Mouse (Mus musculus) myocyte (in vitro differentiated cells): ENCODE results near the gene Aktip.

Experiments used
- CEBPB ChIP-seq: IDR thresholded peaks from 2 replicates; pipeline ENCODE4 v1.6.1; 2011; ENCODE audit warnings: mild to moderate bottlenecking, moderate library complexity; ENCODE audit not compliant: poor library complexity, insufficient read depth, severe bottlenecking
- E2F4 ChIP-seq: IDR thresholded peaks from one replicate; pipeline ENCODE4 v1.6.1; 2011; ENCODE audit warnings: mild to moderate bottlenecking, control low read depth, moderate library complexity; ENCODE audit not compliant: insufficient read depth
- MAX ChIP-seq: IDR thresholded peaks from one replicate; pipeline ENCODE4 v1.6.1; 2011; ENCODE audit warnings: low read depth, mild to moderate bottlenecking, control low read depth
- MYOD1 ChIP-seq, 3 experiments: IDR thresholded peaks; one replicate each; pipeline ENCODE4 v1.6.1; 2011; ENCODE audit warnings: control low read depth in 2 of 3, low read depth in 2 of 3, mild to moderate bottlenecking in 2 of 3, moderate library complexity in 1 of 3; ENCODE audit not compliant: insufficient read length in 2 of 3, control insufficient read depth in 1 of 3
- MYOG ChIP-seq, 3 experiments: IDR thresholded peaks; one replicate each; pipeline ENCODE4 v1.6.1; 2011; ENCODE audit warnings: control low read depth in 2 of 3, low read depth in 2 of 3, mild to moderate bottlenecking in 2 of 3; ENCODE audit not compliant: insufficient read length in 2 of 3, control insufficient read depth in 1 of 3, insufficient read depth in 1 of 3
- POLR2A ChIP-seq: IDR thresholded peaks from one replicate; pipeline ENCODE4 v1.6.1; 2011; ENCODE audit warnings: low read depth, mild to moderate bottlenecking, control low read depth, moderate library complexity; ENCODE audit not compliant: insufficient read length
- POLR2AphosphoS2 ChIP-seq: IDR thresholded peaks from one replicate; pipeline ENCODE4 v1.6.1; 2011; ENCODE audit warnings: low read depth, control low read depth; ENCODE audit not compliant: insufficient read length
- SRF ChIP-seq: IDR thresholded peaks from one replicate; pipeline ENCODE4 v1.6.1; 2011; ENCODE audit warnings: low read depth; ENCODE audit not compliant: control insufficient read depth, insufficient read length
- TCF12 ChIP-seq: IDR thresholded peaks from one replicate; pipeline ENCODE4 v1.6.1; 2011; ENCODE audit warnings: mild to moderate bottlenecking, control low read depth; ENCODE audit not compliant: poor library complexity, insufficient read depth, severe bottlenecking
- USF1 ChIP-seq: IDR thresholded peaks from one replicate; pipeline ENCODE4 v1.6.1; 2011; ENCODE audit warnings: low read depth, mild to moderate bottlenecking, control low read depth, moderate library complexity

GRCm38 (mm10) chr8:91151531-91151930 is 48.2 kb downstream of the Aktip start:
- TF ChIP-seq POLR2A (no peak), SRF (no peak), USF1 (no peak), MYOG (IDR thresholded peaks at IDR 0.05; ENCODE audit: control insufficient read depth in 1 of 3, insufficient read depth in 1 of 3, insufficient read length in 2 of 3, low read depth in 2 of 3) (no peak), MAX (no peak), TCF12 (no peak), CEBPB (no peak), MYOD1 (IDR thresholded peaks at IDR 0.05; ENCODE audit: control insufficient read depth in 1 of 3, insufficient read length in 2 of 3, low read depth in 2 of 3) (no peak), E2F4 (no peak), POLR2AphosphoS2 (no peak)
